23 mouse cellular contexts compared by ENCODE assay signal in the genomic region with DNA sequence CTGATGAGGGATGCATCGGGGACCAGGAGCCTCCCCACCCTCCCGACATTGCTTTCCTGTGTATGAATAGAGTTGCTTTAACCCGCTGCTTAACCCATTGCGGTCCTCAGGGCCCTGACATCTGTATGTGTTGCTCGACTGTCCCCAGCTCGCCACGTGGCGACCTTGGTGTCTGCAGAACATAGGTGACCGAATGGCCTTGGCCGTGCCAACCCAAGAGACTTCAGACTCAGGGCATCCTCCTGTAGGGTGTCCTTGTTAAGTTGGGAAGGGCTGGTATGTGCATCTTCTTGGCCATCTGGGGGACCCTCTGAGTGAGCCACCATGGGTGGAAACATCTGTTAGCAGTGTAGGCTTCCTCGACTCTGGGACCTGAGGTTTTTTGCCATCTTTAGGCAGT. TPM values are rescaled to one million over a fixed set of nuclear protein-coding genes. Genes with fewer than 3 reads are reported as not detected.
DNase-seq lines count a peak whose midpoint lies in the region.
"Had no signal": no experiment of that assay in that cellular context is flagged by ENCODE, and none has a peak within 500 bp of the region (broad histone marks: within the 10 kb centered on the region; RNA-seq: fewer than 3 reads in every experiment).

No protein-coding gene starts in this region.

- H3K4me1 ChIP-seq in limb, embryonic 10.5 days, result peaks cover 33% of the 10 kb centered on the region

- peak; percentile 93 for DNase-seq in heart, adult 11 months
- DNase-seq in heart, postnatal 4 days, result no peak
- DNase-seq in limb, embryonic 10.5 days (ENCODE audit: low spot score), result no peak
- no peak for DNase-seq in spleen, postnatal 10 days (ENCODE audit: low spot score in 2 of 2)
- DNase-seq: adrenal gland, adult 2 months; adrenal gland, adult 8-10 months; adrenal gland, postnatal 10 days; adrenal gland, postnatal 25 days; adrenal gland, postnatal 36 days; B cell, adult 2 months; cerebellum, adult 11 months; cerebellum, adult 11-12 months; cerebellum, adult 18-20 months had no signal

- no peaks in the 10 kb centered on the region for H3K9me3 ChIP-seq in limb, embryonic 10.5 days (replicated peaks)
- H3K9me3 ChIP-seq: G1E had no signal

- no peak overlapping the region for H3K4me3 ChIP-seq in limb, embryonic 10.5 days

- peaks cover 55% of the 10 kb centered on the region for H3K36me3 ChIP-seq in limb, embryonic 10.5 days
- H3K36me3 ChIP-seq: G1E had no signal

- peak overlapping the region; percentile 40; the same call in 1 of the 2 replicates for H3K27ac ChIP-seq in limb, embryonic 10.5 days

- H3K27me3 ChIP-seq in limb, embryonic 10.5 days (ENCODE audit: low read depth, poor library complexity, severe bottlenecking), result no peaks in the 10 kb centered on the region
- H3K27me3 ChIP-seq: Patski had no signal

- 91% methylated on average over 11 of the region's 11 CpGs for WGBS in limb, embryonic 10.5 days

RNA-seq across cellular contexts. Expression of a gene that starts 2.2 kb away (rescaled TPM):
- not detected for total RNA-seq in heart, postnatal 4 days (2021)
- polyA plus RNA-seq in limb, embryonic 10.5 days (2016; fragmentation: Nextera tagmentation; extraction: Ambion mirVana), result not detected in 2 replicates
- total RNA-seq: adrenal gland, adult 18-20 months; adrenal gland, postnatal 10 days; adrenal gland, postnatal 14 days; adrenal gland, postnatal 25 days; adrenal gland, postnatal 36 days; adrenal gland, postnatal 4 days; CH12.LX; G1E; MEL had no signal
- polyA plus RNA-seq: activated CD4-positive, CD25-positive, alpha-beta regulatory T cell, adult 4 months; brain, embryonic 14.5 days; CD4-positive, CD25-positive, alpha-beta regulatory T cell, adult 4 months; Patski had no signal

RNA-seq across cellular contexts. Expression of a gene that starts 17.4 kb away (rescaled TPM):
- 10 to 100 TPM; 15.1 to 15.4 TPM for total RNA-seq in heart, postnatal 4 days (2021)
- 25.5 and 26.0 TPM in 2 replicates for polyA plus RNA-seq in limb, embryonic 10.5 days (2016; fragmentation: Nextera tagmentation; extraction: Ambion mirVana)

RNA-seq across cellular contexts. Expression of a gene that starts 48.1 kb away (rescaled TPM):
- not detected for total RNA-seq in heart, postnatal 4 days (2021)
- polyA plus RNA-seq in limb, embryonic 10.5 days (2016; fragmentation: Nextera tagmentation; extraction: Ambion mirVana), result not detected in 2 replicates
- total RNA-seq: adrenal gland, adult 18-20 months; adrenal gland, adult 2 months; adrenal gland, adult 8-10 months; adrenal gland, postnatal 10 days; adrenal gland, postnatal 14 days; adrenal gland, postnatal 25 days; adrenal gland, postnatal 36 days; adrenal gland, postnatal 4 days; CH12.LX; G1E; MEL had no signal
- polyA plus RNA-seq: activated CD4-positive, CD25-positive, alpha-beta regulatory T cell, adult 4 months; CD4-positive, CD25-positive, alpha-beta regulatory T cell, adult 4 months; G1E had no signal
